Mouse (Mus musculus) brown adipose tissue, adult 24 weeks (tissue): Measurements from ENCODE around the gene Mfsd4b3. TPM values are rescaled to one million over a fixed set of nuclear protein-coding genes. Genes with fewer than 3 reads are reported as not detected.

Source experiments
- polyA plus RNA-seq: library from polyadenylated mRNA; stranded (reverse); fragments of >200 nt; gene quantifications from 2 replicates; pipeline ENCODE4 v1.2.4, GENCODE M21; 2012; ENCODE audit not compliant: missing spikeins, insufficient read depth, insufficient read length

Mfsd4b3 gene
- polyA plus RNA-seq, 1 experiment, result 3.1 TPM

Other genes starting within 250 kb of the Mfsd4b3 start
- gene Rev3l, start 228.0 kb downstream of the Mfsd4b3 start, polyA plus RNA-seq, result 4.3 and 6.9 TPM in 2 replicates
- 2.0 and 4.7 TPM in 2 replicates for gene Mfsd4b4, start 60.9 kb downstream of the Mfsd4b3 start, polyA plus RNA-seq
- not detected in 2 replicates for gene Mfsd4b2, start 33.2 kb downstream of the Mfsd4b3 start, polyA plus RNA-seq
- not detected in 2 replicates for gene Mfsd4b5, start 26.5 kb upstream of the Mfsd4b3 start, polyA plus RNA-seq
- 8.1 and 9.7 TPM in 2 replicates for gene Mfsd4b1, start 65.1 kb upstream of the Mfsd4b3 start, polyA plus RNA-seq
- gene Slc16a10, start 182.1 kb upstream of the Mfsd4b3 start, polyA plus RNA-seq, result 15.4 and 16.1 TPM in 2 replicates